Mouse (Mus musculus): Measurements from ENCODE around the gene Ndufaf4. TPM values are rescaled to one million over a fixed set of nuclear protein-coding genes. Genes with fewer than 3 reads are reported as not detected.

The Ndufaf4 gene
- polyA plus RNA-seq, 1 experiment from 2014 or later, result 38.9 TPM

DNA sequence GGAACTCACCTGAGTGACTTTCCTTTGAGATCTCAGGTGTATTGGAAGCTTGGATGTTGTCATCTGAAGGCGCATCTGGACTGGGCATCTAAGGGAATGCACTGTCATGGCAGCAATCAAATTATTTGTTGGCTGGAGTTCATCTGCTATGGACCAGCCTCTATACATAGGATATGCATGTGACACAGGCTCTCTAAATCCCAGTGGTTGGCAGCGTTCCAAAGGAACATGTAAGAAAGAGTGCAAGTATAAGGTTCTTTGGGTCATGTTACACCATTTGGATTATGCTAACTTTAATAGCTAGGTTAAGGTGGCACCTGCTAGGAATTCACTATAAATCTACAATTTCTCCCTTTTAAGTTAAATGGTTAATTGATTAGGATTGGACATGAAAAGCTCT lies 17.7 kb downstream of the Ndufaf4 start:
- no peaks in the 10 kb centered on the region for H3K27me3 ChIP-seq (ENCODE audit: insufficient read depth, low read length)
- H3K27ac ChIP-seq (ENCODE audit: low read depth), result no peak overlapping the region
- no peaks in the 10 kb centered on the region for H3K36me3 ChIP-seq (replicated peaks; ENCODE audit: insufficient read depth, low read length)
- WGBS (ENCODE audit: insufficient replicate concordance), result 73% methylated on average over 2 of the region's 2 CpGs
- H3K4me3 ChIP-seq (ENCODE audit: low read depth, low read length), result no peak overlapping the region
- H3K9ac ChIP-seq (replicated peaks), result no peak overlapping the region
- H3K9me3 ChIP-seq (ENCODE audit: low read length), result no peaks in the 10 kb centered on the region
- ATAC-seq (no peak), DNase-seq (no peak)
- no peaks in the 10 kb centered on the region for H3K4me1 ChIP-seq (ENCODE audit: insufficient read depth)
- TF ChIP-seq EP300 (IDR thresholded peaks at IDR 0.05; ENCODE audit: low read depth), result no peak
- no peak for TF ChIP-seq CTCF (IDR thresholded peaks at IDR 0.05; ENCODE audit: low read depth)
- no peak overlapping the region for H3K4me2 ChIP-seq (ENCODE audit: low read depth, low read length)

DNA sequence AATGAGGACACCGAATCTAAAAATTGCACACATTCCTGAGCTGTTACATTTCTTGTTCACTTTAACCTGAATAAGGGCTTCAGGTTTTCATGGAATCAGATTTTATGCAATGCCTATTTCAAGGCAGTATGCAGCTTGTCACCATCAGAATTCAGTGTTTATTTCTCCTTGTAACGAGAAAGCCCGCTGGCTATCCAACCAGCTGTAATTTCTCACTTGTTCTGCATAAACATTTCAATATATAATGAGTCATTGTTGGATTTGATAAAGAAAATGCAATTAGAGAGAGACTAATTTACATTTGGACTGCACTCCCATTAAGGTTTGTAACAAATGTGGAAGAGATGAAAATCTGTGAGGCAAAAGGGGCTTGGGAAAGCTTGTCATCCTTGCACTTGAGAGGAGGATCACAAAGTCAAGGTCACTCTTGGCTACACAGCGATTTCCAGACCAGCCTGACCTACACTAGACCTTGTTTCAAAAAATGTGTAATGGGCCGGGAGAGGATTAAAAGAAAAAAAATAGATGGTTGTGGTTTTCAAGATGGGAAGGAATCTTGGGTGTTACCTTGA lies 22.2 kb downstream of the Ndufaf4 start:
- Histone ChIP-seq H3K36me3 (replicated peaks; ENCODE audit: insufficient read depth, low read length) (no peaks in the 10 kb centered on the region), H3K4me3 (ENCODE audit: low read depth, low read length) (no peak overlapping the region), H3K4me1 (ENCODE audit: insufficient read depth) (no peaks in the 10 kb centered on the region), H3K27ac (ENCODE audit: low read depth) (no peak overlapping the region), H3K27me3 (ENCODE audit: insufficient read depth, low read length) (no peaks in the 10 kb centered on the region), H3K4me2 (ENCODE audit: low read depth, low read length) (no peak overlapping the region), H3K9ac (replicated peaks) (no peak overlapping the region), H3K9me3 (ENCODE audit: low read length) (no peaks in the 10 kb centered on the region)
- ATAC-seq, result no peak
- DNase-seq, result no peak
- no peak for TF ChIP-seq EP300 (IDR thresholded peaks at IDR 0.05; ENCODE audit: low read depth)
- no peak for TF ChIP-seq CTCF (IDR thresholded peaks at IDR 0.05; ENCODE audit: low read depth)
- WGBS (ENCODE audit: insufficient replicate concordance), result 66% methylated on average over 5 of the region's 5 CpGs

DNA sequence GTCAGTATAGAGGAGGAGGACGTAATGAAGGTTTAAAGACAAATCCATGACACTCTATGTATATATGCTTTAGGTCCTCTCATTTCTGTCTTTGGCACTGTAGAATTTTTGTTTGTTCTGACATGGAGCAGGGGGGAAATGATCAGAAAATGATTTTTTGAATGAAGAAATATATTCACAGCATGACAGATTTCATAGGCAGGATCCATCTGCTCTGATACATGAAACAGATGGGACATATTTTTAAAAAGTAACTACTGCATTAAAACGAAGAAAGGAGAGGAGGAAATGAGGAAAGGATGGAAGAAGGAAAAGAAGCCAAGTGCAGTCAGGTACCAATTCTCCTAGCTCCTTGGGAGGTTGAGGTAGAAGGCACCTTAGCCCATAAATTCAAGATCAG lies 26.8 kb downstream of the Ndufaf4 start:
- H3K27me3 ChIP-seq (ENCODE audit: insufficient read depth, low read length), result no peaks in the 10 kb centered on the region
- no peak overlapping the region for H3K27ac ChIP-seq (ENCODE audit: low read depth)
- no peak overlapping the region for H3K9ac ChIP-seq (replicated peaks)
- H3K4me3 ChIP-seq (ENCODE audit: low read depth, low read length), result no peak overlapping the region
- no peak overlapping the region for H3K4me2 ChIP-seq (ENCODE audit: low read depth, low read length)
- no peaks in the 10 kb centered on the region for H3K36me3 ChIP-seq (replicated peaks; ENCODE audit: insufficient read depth, low read length)
- ATAC-seq (no peak), DNase-seq (no peak)
- no peaks in the 10 kb centered on the region for H3K4me1 ChIP-seq (ENCODE audit: insufficient read depth)
- 49% methylated on average over 2 of the region's 2 CpGs for WGBS (ENCODE audit: insufficient replicate concordance)
- TF ChIP-seq CTCF (IDR thresholded peaks at IDR 0.05; ENCODE audit: low read depth), result no peak
- no peak for TF ChIP-seq EP300 (IDR thresholded peaks at IDR 0.05; ENCODE audit: low read depth)
- no peaks in the 10 kb centered on the region for H3K9me3 ChIP-seq (ENCODE audit: low read length)

DNA sequence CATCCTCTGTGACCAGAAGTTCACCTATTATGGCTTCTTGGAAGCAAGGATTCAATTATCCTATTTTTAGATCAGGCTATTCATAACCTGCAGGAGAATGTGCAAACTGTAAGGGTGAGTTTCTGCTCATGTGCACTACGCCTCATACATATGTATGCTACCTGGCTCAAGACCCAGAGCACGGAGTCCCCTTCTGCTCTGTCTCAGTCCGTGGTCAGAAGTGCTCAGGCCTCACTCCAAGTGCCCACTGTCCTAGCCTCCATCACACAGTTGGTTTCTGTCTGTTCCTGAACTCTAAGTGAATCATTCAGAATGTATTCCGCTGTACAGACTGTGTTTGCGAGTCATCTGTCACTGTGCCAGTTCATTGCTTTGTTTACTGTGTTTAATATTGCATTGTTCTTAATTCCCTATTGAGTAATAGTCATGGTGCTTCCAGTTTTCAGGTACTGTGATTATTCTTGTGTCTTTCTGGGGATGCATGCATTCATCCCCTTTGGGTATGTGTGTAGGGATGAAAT lies 30.4 kb downstream of the Ndufaf4 start:
- DNase-seq (no peak), ATAC-seq (no peak)
- 71% methylated on average over 5 of the region's 5 CpGs for WGBS (ENCODE audit: insufficient replicate concordance)
- Histone ChIP-seq H3K4me2 (ENCODE audit: low read depth, low read length) (no peak overlapping the region), H3K27ac (ENCODE audit: low read depth) (no peak overlapping the region), H3K9me3 (ENCODE audit: low read length) (no peaks in the 10 kb centered on the region), H3K27me3 (ENCODE audit: insufficient read depth, low read length) (no peaks in the 10 kb centered on the region), H3K4me3 (ENCODE audit: low read depth, low read length) (no peak overlapping the region), H3K9ac (replicated peaks) (no peak overlapping the region), H3K4me1 (ENCODE audit: insufficient read depth) (no peaks in the 10 kb centered on the region), H3K36me3 (replicated peaks; ENCODE audit: insufficient read depth, low read length) (no peaks in the 10 kb centered on the region)
- no peak for TF ChIP-seq EP300 (IDR thresholded peaks at IDR 0.05; ENCODE audit: low read depth)
- TF ChIP-seq CTCF (IDR thresholded peaks at IDR 0.05; ENCODE audit: low read depth), result no peak

DNA sequence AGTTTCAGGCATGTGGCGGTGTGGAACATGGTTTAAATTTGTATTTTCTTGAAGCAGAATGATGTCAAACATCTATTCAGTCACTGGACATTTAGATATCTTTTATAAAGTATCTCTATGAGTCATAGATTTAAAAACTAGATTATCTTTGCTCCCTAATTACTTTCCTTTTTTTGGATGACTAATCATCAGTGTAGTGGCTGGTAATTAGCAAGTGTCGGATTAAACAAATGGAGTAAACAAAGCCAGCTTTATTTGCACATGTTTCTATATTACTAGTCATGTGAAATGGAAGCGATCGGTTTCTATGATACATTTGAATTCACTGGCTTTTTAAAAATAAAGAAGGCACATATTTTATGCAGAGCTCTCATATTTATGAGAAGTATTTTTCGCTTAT lies 31.0 kb downstream of the Ndufaf4 start:
- TF ChIP-seq EP300 (IDR thresholded peaks at IDR 0.05; ENCODE audit: low read depth) (no peak), CTCF (IDR thresholded peaks at IDR 0.05; ENCODE audit: low read depth) (no peak)
- no peak for DNase-seq
- Histone ChIP-seq H3K9ac (replicated peaks) (no peak overlapping the region), H3K27ac (ENCODE audit: low read depth) (no peak overlapping the region), H3K4me3 (ENCODE audit: low read depth, low read length) (no peak overlapping the region), H3K4me1 (ENCODE audit: insufficient read depth) (no peaks in the 10 kb centered on the region), H3K36me3 (replicated peaks; ENCODE audit: insufficient read depth, low read length) (no peaks in the 10 kb centered on the region), H3K9me3 (ENCODE audit: low read length) (no peaks in the 10 kb centered on the region), H3K27me3 (ENCODE audit: insufficient read depth, low read length) (no peaks in the 10 kb centered on the region), H3K4me2 (ENCODE audit: low read depth, low read length) (no peak overlapping the region)
- no peak for ATAC-seq
- WGBS (ENCODE audit: insufficient replicate concordance), result 80% methylated on average over 5 of the region's 5 CpGs

DNA sequence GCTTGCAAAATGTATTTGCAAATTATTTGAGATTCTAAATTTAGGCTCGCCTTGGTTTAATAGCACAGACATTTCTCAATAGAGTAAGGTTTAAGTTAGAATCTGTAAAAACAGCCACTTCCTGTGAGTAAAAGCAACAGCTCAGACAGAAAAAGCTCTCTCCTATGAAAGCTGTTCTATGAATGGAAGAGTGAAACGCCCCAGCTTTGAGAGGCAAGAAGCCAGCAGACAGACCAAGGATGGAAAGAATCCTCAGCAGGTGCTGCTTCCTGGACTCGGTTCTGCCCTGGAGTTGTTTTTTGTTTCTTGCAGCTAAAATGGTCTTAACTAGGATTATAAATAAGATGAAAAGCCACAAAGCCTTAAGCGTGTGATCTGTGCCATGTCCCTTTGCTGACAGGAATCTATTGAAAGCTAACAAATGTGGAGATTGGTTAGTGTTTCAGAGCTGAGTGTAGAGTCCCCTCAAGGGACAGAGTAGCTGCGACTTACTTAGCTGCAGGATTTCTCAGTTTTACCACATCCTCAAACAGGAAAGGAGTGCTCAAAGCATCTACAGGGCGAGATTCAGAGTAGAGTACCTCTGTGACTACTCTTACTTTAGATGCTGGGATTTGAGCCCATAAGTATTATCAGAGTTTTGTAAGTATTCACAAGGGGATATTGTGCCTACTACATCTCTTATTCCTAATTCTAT lies 45.0 kb downstream of the Ndufaf4 start:
- DNase-seq (no peak), ATAC-seq (no peak)
- Histone ChIP-seq H3K4me2 (ENCODE audit: low read depth, low read length) (no peak overlapping the region), H3K9me3 (ENCODE audit: low read length) (no peaks in the 10 kb centered on the region), H3K36me3 (replicated peaks; ENCODE audit: insufficient read depth, low read length) (no peaks in the 10 kb centered on the region), H3K9ac (replicated peaks) (no peak overlapping the region), H3K27me3 (ENCODE audit: insufficient read depth, low read length) (no peaks in the 10 kb centered on the region), H3K27ac (ENCODE audit: low read depth) (no peak overlapping the region), H3K4me3 (ENCODE audit: low read depth, low read length) (no peak overlapping the region), H3K4me1 (ENCODE audit: insufficient read depth) (no peaks in the 10 kb centered on the region)
- 42% methylated on average over 6 of the region's 6 CpGs for WGBS (ENCODE audit: insufficient replicate concordance)
- TF ChIP-seq EP300 (IDR thresholded peaks at IDR 0.05; ENCODE audit: low read depth) (no peak), CTCF (IDR thresholded peaks at IDR 0.05; ENCODE audit: low read depth) (no peak)

Other genes with a start within 250 kb of the Ndufaf4 start
- gene Klhl32, start 47.0 kb upstream of the Ndufaf4 start, polyA plus RNA-seq (2015; fragmentation: Nextera tagmentation; extraction: Ambion mirVana), result 0.18 and 0.21 TPM in 2 replicates
- gene Gpr63, start 68.3 kb downstream of the Ndufaf4 start, polyA plus RNA-seq (2015; fragmentation: Nextera tagmentation; extraction: Ambion mirVana), result 0.05 and 0.25 TPM in 2 replicates